Mouse (Mus musculus) liver, postnatal 0 days (tissue): ENCODE results near the gene Krt82.

ENCODE experiments used
- CTCF ChIP-seq: sonication (generic); IDR thresholded peaks from 2 replicates; pipeline ENCODE4 v1.5.1; 2016; ENCODE audit warnings: antibody characterized with exemption, low read depth
- EP300 ChIP-seq: IDR thresholded peaks from 2 replicates; pipeline ENCODE4 v1.6.1; 2016; ENCODE audit warnings: antibody characterized with exemption, low read depth, mild to moderate bottlenecking

DNA sequence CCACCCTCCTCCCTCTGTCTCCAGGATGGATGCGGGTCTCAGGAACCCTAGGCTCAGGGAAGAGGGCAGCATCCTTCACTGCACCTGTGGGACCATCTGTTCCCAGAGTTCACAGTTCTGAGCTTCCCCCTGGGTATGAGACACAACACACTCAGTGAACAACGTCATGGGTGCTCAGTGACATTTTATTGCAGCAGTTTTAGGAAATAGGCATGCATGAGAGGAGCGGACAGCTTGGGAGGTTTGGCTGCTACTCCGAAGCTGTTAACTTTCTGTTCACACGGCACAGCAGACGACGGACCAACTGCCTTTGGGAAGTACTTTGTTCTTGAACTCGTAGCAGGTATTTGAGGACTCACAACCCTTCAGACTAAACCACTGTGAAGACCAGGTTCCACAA lies 1.7 kb upstream of the Krt82 start:
- no peak for TF ChIP-seq EP300
- TF ChIP-seq CTCF = no peak
